Mouse (Mus musculus) retina, adult 2 months (tissue): ENCODE results near the gene Marcks.
A peak's percentile ranks its signal among the peaks of the same experiment; 100 is the strongest.
"Not testable (repeated sequence)": the region's sequence is repeated elsewhere in the genome, so short reads cannot be mapped to it uniquely, and the experiment has no call there.

ENCODE experiments used
- DNase-seq: peaks from one replicate; pipeline ENCODE4 v3.0.0-alpha.2; 2012; ENCODE audit warnings: low read depth, low spot score

Gene Marcks

DNA sequence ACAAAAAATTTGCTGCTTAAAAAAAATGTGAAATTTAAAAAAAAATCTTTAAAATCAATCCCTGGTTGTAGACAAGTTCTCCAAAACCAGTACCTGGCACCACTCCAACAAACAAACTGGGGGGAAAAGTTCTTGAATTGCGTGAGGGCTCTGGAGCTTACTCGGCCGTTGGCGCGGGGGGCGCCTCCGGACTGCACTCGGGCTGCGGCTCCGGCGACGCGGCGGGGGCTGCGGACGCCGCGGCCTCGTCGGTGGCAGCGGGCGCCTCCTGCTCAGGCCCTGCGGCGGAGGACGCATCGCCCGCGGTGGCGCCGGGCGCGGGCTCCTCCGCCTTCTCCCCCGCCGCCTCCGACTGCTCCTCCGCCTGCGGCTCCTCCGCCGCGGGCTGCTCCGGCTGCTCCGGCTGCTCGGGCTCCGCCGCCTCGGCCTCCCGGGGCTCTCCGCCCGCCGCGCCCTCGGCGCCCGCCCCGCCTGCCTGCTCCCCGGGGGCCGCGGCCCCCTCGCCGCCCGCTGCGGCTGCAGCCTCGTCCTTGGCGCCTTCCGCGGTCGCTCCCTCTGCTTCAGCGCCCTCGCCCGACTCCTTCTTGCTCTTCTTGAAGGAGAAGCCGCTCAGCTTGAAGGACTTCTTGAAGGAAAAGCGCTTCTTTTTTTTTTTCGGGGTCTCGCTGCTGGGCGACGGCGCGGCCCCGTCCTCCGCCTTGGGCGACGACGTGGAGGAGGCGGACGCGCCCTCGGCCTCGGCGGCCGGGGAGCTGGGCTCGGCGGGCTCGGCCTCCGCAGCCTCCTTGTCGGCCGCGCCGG is 2.6 kb downstream of the Marcks start:
- peak; percentile 22 for DNase-seq

DNA sequence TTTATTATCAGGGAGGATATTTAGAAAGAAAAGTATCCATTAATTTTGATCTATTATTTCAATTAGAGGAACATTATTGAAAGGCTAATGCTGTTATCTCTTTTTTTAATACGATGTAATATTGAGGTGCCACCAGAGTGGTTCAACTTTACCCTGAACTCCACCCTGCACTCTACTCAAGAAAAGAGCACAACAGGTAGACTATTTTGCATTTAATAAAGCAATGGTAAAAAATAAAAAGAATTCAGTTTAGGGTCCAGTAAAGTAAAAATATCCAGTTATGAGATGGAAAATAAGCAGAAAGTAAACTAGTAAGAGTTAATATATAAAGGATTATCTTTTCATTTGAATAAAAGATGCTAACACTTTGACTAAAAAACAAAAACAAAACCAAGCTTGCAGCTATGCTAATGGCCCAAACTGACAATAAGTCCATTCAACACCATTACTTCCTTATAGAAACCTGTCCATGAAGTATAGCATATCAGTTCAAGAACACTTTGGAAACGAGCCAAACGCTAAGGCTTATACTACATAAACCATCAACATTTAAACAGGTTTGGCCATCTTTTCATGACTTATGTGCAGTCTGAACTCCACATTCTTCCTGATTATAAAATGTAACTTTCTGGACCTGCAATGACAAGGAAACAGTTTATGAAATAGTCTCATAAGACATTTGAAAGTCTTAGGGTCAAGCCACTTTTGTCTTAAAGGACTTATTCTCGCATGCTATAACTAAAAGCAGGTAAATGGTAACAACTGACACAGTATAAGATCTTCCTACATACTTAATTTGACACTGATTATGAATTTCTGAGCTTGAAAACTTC is 4.6 kb downstream of the Marcks start:
- DNase-seq: no peak

DNA sequence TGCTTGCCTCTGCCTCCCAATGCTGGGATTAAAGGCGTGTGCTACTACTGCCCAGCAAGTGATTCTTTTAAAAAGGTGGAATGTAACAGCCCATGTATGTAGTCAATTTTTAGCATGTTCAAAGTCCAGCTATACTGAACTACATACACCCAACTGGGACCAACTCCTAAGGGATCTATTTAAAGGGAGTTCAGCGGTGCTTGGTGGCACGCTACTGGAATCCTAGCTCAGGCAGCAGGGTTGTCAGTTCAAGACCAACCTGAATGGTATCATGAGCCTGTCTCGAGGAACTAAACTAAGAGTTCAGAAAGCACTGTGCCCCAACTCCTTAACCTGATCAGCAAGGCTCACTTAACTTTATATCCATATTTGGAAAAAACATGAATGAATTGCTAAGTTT is 6.0 kb downstream of the Marcks start:
- DNase-seq: no peak

DNA sequence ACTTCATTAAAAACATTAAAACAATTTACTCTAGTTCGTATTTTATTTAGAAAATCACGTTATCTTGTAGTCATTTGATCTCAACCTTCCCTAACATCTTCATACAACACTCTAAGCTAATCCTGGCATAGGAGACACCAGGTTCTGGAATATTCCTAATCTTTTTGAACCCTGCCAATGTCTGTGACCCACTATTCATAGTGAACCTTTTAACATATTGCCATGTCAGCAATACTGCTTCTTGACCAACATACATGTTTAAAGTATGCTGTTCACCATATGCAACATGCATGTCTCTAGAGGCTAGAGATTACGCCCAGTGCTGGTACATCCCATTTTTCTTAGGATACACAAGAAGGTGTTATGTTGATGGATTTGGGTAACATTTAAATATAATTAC is 9.1 kb downstream of the Marcks start:
- no peak for DNase-seq

DNA sequence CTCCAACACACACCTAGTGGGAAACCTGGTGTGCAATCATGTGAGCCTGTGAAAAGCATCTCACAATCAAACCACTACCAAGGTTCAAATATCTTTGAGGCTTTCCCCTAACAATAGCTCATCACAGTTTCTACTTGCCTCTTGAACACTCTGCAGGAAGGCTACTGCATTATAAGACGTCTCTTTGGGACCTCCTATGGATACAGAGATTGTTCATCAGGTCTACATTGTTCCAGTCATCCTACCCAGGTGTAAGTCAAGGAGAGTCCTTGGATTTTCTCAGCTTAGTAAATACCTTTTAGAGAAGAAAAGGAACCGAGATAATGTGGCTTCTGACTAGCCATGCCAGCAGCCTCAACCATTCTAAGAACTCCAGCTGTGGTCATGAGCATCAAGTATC is 23.4 kb downstream of the Marcks start:
- no peak for DNase-seq

DNA sequence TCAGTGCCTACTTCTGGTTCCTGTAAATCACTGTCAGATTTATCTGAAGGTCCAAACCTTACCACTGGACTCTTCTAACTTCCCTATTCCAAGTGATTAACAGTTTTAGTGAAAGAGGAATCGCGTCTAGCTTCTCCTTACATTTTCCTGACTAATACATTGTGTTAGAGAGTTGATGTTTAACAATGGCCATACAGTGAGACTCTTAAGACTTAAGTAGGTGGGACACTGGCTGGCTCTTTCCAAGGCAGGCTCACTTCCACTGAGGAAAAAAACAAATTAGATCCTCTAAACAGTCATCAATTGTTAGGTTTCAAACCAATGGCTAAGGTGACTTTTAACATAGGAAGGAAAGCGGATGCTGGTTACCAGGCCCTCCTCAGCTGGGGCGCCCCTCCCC is 25.9 kb downstream of the Marcks start:
- DNase-seq: no peak

DNA sequence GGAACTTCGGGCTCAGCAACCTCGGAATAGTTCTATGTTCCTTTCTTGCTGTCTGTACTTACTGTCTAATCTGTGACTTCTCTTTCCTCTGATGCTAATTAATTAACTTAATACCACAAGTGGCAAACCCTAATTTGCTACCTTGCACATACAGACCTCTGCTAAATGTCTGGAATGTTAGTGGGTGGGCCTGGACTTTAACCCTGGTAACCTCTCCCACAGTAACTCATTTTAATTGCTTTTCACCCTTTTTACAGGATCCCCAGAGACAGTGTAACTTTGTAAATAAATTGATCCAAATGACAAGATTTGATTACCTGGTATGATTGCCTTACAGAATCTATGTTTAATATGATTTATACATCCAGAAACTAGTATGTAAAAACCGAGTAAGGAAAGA is 26.4 kb downstream of the Marcks start:
- no peak for DNase-seq

DNA sequence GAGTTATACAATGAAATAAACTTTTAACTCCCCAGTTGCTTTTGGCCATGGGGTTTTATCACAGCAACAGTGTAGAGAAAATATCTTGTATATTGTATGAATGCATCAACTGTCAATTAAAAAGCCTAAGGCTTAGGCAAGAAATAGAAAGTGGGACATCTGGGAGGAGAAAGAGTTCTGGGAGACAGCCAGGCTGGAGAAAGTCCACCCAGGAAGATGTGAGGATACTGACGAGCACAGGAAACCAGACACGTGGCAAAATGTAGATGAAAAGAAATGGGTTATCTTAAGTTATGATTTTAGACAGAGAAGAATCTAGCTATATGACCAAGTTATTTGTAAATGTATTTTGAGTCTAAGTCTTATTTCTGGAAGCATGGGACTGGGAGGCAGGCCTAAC is 27.3 kb downstream of the Marcks start:
- DNase-seq: no peak

DNA sequence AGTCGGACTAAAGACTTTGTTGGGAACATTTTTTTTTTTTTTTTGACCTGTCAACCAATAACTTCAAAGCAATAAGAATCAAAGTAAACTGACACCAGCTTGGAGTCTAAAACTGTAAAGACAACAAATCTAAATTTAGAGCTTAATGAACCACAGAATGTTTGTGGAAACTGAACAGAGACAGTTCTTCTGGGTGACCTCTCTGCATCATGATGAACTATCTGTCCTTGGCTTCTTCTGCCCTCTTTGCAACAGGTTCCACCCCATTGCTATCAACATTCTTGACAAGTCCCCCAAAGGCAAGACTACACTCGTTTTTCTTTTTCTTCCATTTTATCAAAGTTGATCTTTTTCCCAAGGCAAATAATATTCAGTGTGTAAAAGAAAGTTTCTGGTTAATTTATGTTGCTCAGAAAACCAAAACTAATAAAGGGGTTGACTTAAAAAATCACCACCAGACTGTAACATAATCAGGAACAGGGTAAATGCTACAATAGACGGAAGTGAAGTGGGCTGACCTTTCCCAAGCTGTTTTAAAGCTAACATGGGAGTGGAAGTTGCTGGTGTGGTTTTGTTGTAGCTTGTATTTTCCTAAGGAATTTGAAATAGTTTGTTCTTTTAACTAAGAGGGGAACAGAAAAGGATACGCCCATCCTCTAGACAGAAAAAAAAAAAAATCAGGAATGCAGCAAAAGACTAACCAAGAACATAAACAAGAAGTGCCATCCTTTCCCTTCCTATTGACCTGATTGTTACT is 31.7 kb downstream of the Marcks start:
- DNase-seq: no peak

DNA sequence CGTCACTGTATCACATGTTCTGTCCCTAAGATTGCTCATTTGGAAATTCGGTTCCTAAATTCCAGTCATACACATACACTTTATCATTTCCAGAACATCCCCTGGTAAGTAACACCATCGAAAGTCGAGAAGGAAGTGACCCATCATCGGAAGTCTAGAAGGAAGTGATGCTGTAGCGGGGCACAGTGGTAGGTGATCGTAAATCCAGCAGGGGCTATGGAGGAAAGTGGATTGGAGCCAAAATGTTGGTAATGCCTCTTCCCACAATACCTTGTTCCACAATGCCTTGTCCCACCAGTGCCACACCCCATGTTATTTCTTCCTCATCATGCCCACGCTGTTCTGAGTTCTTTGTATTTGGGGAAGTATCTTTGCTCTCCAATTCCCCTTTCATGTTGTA is 32.4 kb downstream of the Marcks start:
- no peak for DNase-seq

DNA sequence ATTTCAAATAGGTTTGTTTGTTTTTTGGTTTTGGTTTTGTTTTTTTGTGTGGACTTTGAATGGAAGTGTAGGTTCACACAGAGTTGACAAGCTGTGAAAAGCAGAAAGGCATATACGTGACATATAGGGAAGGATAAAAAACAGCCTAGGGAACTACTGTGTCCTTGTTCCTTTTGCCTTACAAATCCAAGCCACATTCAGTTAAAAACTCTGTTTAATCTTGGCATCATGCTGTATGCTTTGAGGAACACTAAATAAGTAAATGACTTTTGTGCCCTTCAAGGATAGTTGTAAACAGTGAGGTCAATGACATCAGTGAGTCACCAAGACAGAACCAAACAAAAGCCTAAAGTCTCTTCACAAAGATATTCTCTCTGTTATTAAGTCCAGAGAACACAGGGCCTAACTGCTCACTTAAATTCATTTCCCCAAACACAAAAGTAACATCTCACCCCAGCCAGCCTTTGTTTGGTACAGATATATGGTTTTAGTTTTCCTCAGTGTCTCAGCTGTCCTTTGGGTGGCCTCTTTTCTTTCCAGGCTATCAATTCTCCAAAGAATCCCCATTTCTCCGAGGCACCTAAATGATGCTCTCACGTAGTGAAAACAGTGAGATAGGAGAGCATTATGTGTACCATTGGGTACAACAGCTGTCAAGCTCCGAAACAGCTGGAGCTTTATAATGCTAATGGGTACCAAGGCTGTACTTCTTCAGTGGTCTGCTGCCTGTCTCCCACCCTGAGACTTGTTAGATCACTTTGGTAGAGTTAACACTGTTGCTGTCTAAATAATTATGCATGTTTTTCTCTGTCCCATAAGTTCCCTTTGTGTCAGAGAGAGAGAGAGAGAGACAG is 36.3 kb downstream of the Marcks start:
- DNase-seq: no peak

DNA sequence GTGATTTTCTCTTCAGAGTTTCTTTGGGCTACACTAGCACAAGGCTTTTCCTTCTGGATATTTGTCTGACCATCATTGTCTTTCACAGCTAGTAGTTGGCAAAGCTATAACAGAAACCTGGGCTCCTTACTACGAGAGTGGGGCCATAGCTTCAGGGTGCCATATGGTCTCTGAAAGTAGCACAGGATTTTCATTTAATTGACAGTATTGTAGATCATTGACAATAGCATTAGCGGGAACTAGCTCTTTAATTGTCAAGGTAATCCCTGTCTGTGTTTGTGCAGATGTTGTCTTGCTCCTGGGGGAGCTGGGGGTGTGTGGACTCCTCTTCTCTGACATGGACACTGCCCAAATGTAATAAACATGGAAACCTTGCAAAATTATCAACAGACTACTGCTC is 37.0 kb downstream of the Marcks start:
- no peak for DNase-seq

DNA sequence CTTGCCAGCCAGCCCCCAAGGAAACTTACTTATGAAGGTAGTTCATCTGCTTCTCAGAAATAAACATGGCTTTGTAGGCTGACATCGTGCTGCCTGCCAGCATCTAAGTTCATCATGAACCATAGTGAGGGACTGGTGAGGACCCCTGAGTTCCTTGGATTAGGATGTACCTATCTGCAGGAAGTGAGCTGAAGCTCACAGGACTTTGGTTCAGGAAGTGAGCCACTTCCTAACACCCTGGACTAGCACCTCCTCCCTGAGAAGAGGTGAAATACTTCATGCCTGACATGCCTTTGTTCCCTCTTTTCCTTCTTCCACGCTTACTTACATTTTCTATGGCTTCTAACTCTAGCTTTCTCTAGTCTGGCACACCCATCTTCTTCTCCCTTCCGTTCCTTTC is 42.2 kb downstream of the Marcks start:
- DNase-seq: no peak

DNA sequence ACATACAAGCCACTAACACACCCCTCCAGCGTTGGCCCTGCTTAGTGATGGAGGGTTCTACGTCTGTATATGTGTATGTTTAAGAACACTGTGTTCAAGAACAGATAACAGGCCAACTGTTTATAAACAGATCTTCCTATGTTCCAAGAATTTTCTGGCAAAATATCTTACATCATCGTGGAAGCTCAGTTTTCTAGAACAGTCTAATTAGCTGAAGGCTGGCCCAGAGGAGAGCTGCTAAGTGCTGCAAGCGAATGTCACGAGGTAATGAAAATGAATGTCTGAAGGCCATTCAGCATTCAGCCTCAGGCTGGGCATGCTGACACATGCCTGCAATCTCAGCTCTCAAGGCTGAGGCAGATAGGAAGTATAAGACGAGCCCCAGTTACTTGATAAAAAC is 42.9 kb downstream of the Marcks start:
- DNase-seq: no peak

DNA sequence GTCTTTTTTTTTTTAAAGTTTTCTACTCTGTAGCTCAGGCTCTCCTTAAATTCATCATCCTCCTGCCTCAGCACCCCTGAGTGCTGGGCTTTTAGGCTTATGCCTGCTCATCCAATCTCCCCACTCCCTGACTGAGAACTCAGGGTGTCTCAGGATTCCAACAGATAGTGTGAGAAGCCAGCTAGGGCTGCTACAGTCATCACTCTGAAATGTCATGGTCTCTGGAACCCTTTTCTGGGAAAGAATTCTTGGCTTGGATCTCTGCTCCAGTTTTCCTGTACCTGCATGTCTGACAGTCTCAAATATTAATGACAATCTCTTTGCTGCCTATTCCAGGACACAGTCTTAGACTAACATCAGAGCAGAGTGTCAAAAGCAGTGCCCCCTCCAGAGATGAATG is 45.4 kb downstream of the Marcks start:
- no peak for DNase-seq

DNA sequence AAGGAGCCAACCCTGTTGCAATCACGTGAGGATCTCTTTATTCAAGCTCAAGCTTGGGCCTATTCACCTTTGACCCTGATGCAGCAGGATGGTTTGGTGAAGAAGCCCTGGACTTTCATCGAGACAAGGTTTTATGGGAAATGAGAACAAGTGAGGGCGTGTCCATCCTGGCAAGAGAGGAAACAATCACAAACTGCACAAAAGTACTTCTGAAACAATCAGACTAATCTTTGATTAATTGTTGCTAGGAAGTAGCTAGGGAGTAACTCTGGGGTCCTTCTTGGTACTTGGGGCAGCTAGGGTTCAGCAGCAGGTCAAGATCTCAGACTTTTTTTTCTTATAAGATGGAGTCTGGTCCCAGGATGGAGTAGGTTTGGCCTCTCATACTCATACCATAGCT is 48.3 kb downstream of the Marcks start:
- DNase-seq: no peak

DNA sequence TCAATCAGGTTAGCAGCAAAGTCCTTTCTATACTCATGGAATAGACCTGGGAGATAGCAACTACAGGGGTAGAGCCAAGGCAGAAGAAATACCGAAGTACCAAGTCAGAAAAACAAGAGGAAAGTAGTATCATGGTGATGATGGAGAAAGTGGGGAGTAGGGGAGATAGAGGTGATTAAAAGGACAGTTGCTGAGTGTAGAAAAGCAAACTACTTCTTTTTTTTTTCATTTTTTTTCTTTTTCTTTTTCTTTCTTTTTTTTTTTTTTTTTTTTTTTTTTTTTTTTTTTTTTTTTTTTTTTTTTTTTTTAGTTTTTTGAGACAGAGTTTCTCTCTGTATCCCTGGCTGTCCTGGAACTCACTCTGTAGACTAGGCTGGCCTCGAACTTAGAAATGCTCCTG is 54.6 kb downstream of the Marcks start:
- not testable (repeated sequence) for DNase-seq
